Mouse (Mus musculus): ENCODE measurements at regions not wholly inside any gene's neighbourhood (a gene's known extent, or its start where the extent isn't known, plus 50 kb on each side); places are given as distances from the start of the nearest gene placed in this dataset.

DNA sequence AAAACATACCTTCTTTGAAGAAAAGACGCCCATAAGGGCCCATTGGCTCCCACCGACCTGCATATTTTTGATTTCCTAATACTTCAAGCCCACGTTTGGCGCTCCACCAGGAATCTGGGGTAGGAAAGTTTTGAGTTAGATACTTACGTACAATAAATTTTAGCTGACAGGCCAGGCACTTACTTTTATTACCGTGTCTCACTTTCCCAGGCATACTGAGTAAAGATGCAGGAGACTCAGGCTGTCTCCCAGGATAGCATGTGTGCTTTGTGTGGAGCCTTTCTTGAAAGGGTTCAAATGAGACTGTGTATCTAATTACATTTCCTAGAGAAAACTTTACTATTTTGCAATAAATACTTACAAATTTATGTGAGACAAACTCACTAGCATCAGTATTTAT lies 147.7 kb downstream of the 1700129C05Rik start:
- no peak overlapping the region for H3K4me3 ChIP-seq (ENCODE audit: control insufficient read depth in 1 of 2, insufficient read depth in 1 of 2, low read depth in 1 of 2, low read length in 2 of 2)

DNA sequence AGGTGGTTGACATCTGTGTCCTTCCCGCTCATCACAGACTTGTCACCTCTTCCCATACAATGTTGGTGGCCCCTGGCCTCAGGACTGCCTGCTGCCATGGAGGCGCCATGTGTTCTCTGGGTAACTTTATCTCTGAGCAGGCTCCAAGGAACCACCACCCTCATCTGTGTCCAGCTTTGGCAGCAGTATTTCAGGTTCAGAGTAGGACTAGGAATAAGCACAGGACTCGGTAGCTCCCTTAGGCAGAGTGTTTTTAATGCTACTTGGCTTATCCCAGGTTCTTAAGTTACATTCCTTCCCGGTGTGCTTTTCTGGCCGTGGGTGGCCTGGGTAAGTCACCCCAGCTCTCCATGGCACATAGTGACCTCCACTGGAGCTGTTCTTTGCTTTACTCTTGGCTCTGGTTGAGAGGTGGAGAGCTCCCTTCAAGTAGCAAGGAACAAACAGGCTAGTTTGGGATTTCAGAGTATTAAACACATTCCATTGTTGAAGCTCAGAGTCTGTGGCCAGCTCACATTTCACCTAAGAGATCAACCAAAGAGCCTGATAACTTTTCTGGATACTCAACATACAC lies 153.0 kb downstream of the 1700129C05Rik start:
- Histone ChIP-seq H3K27me3 (ENCODE audit: control insufficient read depth, insufficient read depth, low read length) (no peaks in the 10 kb centered on the region), H3K27ac (replicated peaks in 1 of 2; ENCODE audit: control insufficient read depth in 1 of 2, insufficient read depth in 1 of 2, low read depth in 2 of 2, low read length in 2 of 2) (no peak overlapping the region), H3K36me3 (ENCODE audit: control insufficient read depth, insufficient read depth, low read length) (no peaks in the 10 kb centered on the region), H3K4me3 (ENCODE audit: control insufficient read depth in 1 of 2, insufficient read depth in 1 of 2, low read depth in 1 of 2, low read length in 2 of 2) (no peak overlapping the region), H3K9ac (ENCODE audit: low read length) (no peak overlapping the region), H3K4me2 (ENCODE audit: low read length) (no peak overlapping the region), H3K9me3 (ENCODE audit: control insufficient read depth, low read length) (0 out of 2 replicates have a peak, but pooled peaks cover 3% of the 10 kb centered on the region), H3K4me1 (ENCODE audit: control insufficient read depth in 2 of 2, insufficient read depth in 2 of 2, low read length in 2 of 2) (no peaks in the 10 kb centered on the region)
- WGBS = 67% methylated on average over 5 of the region's 5 CpGs
- no peak for ATAC-seq (ENCODE audit: insufficient number of reproducible peaks, insufficient read depth, low FRiP score, low read depth)

More for the DNA sequence above, 147.7 kb downstream of the 1700129C05Rik start:
- no peak for ATAC-seq (ENCODE audit: insufficient number of reproducible peaks, insufficient read depth, low FRiP score, low read depth)
- no peaks in the 10 kb centered on the region for H3K9me3 ChIP-seq (ENCODE audit: control insufficient read depth, low read length)
- H3K27ac ChIP-seq (replicated peaks in 1 of 2; ENCODE audit: control insufficient read depth in 1 of 2, insufficient read depth in 1 of 2, low read depth in 2 of 2, low read length in 2 of 2) = no peak overlapping the region
- H3K36me3 ChIP-seq (ENCODE audit: control insufficient read depth, insufficient read depth, low read length) = no peaks in the 10 kb centered on the region
- no peak overlapping the region for H3K9ac ChIP-seq (ENCODE audit: low read length)
- no peak overlapping the region for H3K4me2 ChIP-seq (ENCODE audit: low read length)
- peaks cover 3 to 6% of the 10 kb centered on the region in 2 experiments; a peak in 3 of 4 replicates for H3K4me1 ChIP-seq (ENCODE audit: control insufficient read depth in 2 of 2, insufficient read depth in 2 of 2, low read length in 2 of 2)
- no peaks in the 10 kb centered on the region for H3K27me3 ChIP-seq (ENCODE audit: control insufficient read depth, insufficient read depth, low read length)
- WGBS = 89% methylated on average over 6 of the region's 6 CpGs

DNA sequence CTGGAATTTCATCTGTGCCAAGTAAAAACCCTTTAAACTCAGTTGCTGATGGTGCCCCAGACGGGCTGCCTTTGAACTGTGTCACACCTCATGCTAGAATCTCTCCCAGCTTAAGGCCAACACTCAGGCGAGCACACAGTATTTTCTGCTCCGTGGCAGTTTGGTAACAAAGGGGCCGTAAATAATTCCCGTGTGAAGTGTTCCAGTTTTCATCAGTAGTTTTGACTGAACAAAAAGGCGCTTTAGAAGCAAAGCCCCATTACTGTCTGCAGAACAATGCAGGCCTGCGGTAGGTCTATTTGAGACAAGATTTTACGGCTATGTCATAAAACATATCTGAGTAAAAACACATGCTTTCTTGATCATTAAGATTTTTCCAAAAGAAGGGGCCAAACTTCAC lies 155.0 kb downstream of the 1700129C05Rik start:
- no peak overlapping the region for H3K4me3 ChIP-seq (ENCODE audit: control insufficient read depth in 1 of 2, insufficient read depth in 1 of 2, low read depth in 1 of 2, low read length in 2 of 2)
- ATAC-seq (ENCODE audit: insufficient number of reproducible peaks, insufficient read depth, low FRiP score, low read depth) = no peak
- no peaks in the 10 kb centered on the region for H3K4me1 ChIP-seq (ENCODE audit: control insufficient read depth in 2 of 2, insufficient read depth in 2 of 2, low read length in 2 of 2)
- WGBS = 68% methylated on average over 8 of the region's 8 CpGs
- no peak overlapping the region for H3K27ac ChIP-seq (replicated peaks in 1 of 2; ENCODE audit: control insufficient read depth in 1 of 2, insufficient read depth in 1 of 2, low read depth in 2 of 2, low read length in 2 of 2)
- H3K27me3 ChIP-seq (ENCODE audit: control insufficient read depth, insufficient read depth, low read length) = no peaks in the 10 kb centered on the region
- H3K9me3 ChIP-seq (ENCODE audit: control insufficient read depth, low read length) = 0 out of 2 replicates have a peak, but pooled peaks cover 3% of the 10 kb centered on the region
- H3K9ac ChIP-seq (ENCODE audit: low read length) = no peak overlapping the region
- H3K4me2 ChIP-seq (ENCODE audit: low read length) = no peak overlapping the region
- H3K36me3 ChIP-seq (ENCODE audit: control insufficient read depth, insufficient read depth, low read length) = no peaks in the 10 kb centered on the region

DNA sequence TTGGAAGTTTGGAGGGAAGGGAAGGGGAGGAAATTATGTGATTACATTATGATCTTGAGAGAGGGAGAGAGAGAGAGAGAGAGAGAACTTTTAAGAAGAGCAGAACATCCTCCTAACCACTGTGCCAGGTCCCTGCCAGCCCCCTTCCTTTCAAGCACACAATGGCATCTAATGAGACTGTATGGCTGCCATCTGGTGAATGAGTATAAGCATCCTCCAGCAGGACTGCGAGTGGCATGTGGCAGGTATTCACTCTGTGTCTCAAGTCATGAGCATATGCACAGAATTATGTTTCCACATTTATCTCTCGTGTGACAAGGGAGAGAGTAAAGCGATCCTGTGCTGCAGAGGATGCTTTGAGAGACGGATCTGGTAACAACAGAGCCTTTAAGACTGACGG lies 156.9 kb downstream of the 1700129C05Rik start:
- 78% methylated on average over 5 of the region's 5 CpGs for WGBS
- no peak overlapping the region for H3K27ac ChIP-seq (replicated peaks in 1 of 2; ENCODE audit: control insufficient read depth in 1 of 2, insufficient read depth in 1 of 2, low read depth in 2 of 2, low read length in 2 of 2)
- no peak overlapping the region for H3K9ac ChIP-seq (ENCODE audit: low read length)
- H3K9me3 ChIP-seq (ENCODE audit: control insufficient read depth, low read length) = 0 out of 2 replicates have a peak, but pooled peaks cover 3% of the 10 kb centered on the region
- H3K36me3 ChIP-seq (ENCODE audit: control insufficient read depth, insufficient read depth, low read length) = no peaks in the 10 kb centered on the region
- no peaks in the 10 kb centered on the region for H3K4me1 ChIP-seq (ENCODE audit: control insufficient read depth in 2 of 2, insufficient read depth in 2 of 2, low read length in 2 of 2)
- H3K4me3 ChIP-seq (ENCODE audit: control insufficient read depth in 1 of 2, insufficient read depth in 1 of 2, low read depth in 1 of 2, low read length in 2 of 2) = no peak overlapping the region
- H3K4me2 ChIP-seq (ENCODE audit: low read length) = no peak overlapping the region
- no peaks in the 10 kb centered on the region for H3K27me3 ChIP-seq (ENCODE audit: control insufficient read depth, insufficient read depth, low read length)
- no peak for ATAC-seq (ENCODE audit: insufficient number of reproducible peaks, insufficient read depth, low FRiP score, low read depth)

DNA sequence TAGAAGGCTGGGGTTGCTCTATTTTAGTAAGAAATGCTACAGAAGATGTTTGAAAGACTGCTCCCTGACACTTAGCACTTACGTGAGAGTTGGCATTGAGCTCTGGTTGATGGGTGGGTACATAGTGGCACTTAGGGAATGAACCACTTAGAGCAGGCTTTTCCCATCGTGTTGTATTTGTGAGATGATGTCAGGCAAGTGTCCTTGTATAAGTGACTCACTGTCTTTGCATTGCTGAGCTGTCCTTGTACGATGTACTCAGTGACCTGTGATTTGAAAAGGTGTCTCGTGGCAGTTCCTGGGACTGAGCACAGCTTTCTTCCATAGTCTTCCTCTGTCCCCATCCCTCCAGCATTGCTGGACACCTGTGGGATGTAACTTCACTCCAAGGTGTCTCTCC lies 165.9 kb downstream of the 1700129C05Rik start:
- H3K4me2 ChIP-seq (ENCODE audit: low read length) = no peak overlapping the region
- no peaks in the 10 kb centered on the region for H3K9me3 ChIP-seq (ENCODE audit: control insufficient read depth, low read length)
- H3K9ac ChIP-seq (ENCODE audit: low read length) = no peak overlapping the region
- 71% methylated on average over 4 of the region's 4 CpGs for WGBS
- H3K4me1 ChIP-seq (ENCODE audit: control insufficient read depth in 2 of 2, insufficient read depth in 2 of 2, low read length in 2 of 2) = peaks cover 0 to 3% of the 10 kb centered on the region in 2 experiments; a peak in 2 of 4 replicates
- H3K27ac ChIP-seq (replicated peaks in 1 of 2; ENCODE audit: control insufficient read depth in 1 of 2, insufficient read depth in 1 of 2, low read depth in 2 of 2, low read length in 2 of 2) = no peak overlapping the region
- no peak for ATAC-seq (ENCODE audit: insufficient number of reproducible peaks, insufficient read depth, low FRiP score, low read depth)
- no peak overlapping the region for H3K4me3 ChIP-seq (ENCODE audit: control insufficient read depth in 1 of 2, insufficient read depth in 1 of 2, low read depth in 1 of 2, low read length in 2 of 2)
- H3K27me3 ChIP-seq (ENCODE audit: control insufficient read depth, insufficient read depth, low read length) = no peaks in the 10 kb centered on the region
- no peaks in the 10 kb centered on the region for H3K36me3 ChIP-seq (ENCODE audit: control insufficient read depth, insufficient read depth, low read length)

DNA sequence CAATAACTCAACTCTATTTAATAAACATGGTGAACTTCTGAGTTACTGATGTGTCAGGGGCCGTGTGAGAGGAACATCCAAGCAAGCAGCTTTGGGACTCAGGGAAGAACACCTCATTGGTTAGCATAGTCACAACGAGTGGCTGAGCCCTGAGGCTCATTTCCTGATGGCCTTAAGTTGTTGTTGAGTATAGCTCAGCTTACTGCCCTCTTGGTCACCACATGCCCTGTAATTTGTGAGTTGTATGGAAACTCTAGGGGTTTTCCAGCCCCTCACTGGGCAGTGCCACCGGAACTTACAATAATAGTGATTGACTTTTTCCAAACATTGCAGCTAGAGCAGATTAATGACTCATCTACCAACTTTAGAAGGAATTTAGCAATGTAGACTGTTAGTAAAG lies 173.4 kb downstream of the 1700129C05Rik start:
- Histone ChIP-seq H3K4me1 (ENCODE audit: control insufficient read depth in 2 of 2, insufficient read depth in 2 of 2, low read length in 2 of 2) (peaks cover 0 to 3% of the 10 kb centered on the region in 2 experiments; a peak in 2 of 4 replicates), H3K4me2 (ENCODE audit: low read length) (no peak overlapping the region), H3K27me3 (ENCODE audit: control insufficient read depth, insufficient read depth, low read length) (no peaks in the 10 kb centered on the region), H3K36me3 (ENCODE audit: control insufficient read depth, insufficient read depth, low read length) (no peaks in the 10 kb centered on the region), H3K27ac (replicated peaks in 1 of 2; ENCODE audit: control insufficient read depth in 1 of 2, insufficient read depth in 1 of 2, low read depth in 2 of 2, low read length in 2 of 2) (no peak overlapping the region), H3K4me3 (ENCODE audit: control insufficient read depth in 1 of 2, insufficient read depth in 1 of 2, low read depth in 1 of 2, low read length in 2 of 2) (no peak overlapping the region), H3K9me3 (ENCODE audit: control insufficient read depth, low read length) (no peaks in the 10 kb centered on the region), H3K9ac (ENCODE audit: low read length) (no peak overlapping the region)
- 71% methylated on average over 3 of the region's 3 CpGs for WGBS
- no peak for ATAC-seq (ENCODE audit: insufficient number of reproducible peaks, insufficient read depth, low FRiP score, low read depth)

DNA sequence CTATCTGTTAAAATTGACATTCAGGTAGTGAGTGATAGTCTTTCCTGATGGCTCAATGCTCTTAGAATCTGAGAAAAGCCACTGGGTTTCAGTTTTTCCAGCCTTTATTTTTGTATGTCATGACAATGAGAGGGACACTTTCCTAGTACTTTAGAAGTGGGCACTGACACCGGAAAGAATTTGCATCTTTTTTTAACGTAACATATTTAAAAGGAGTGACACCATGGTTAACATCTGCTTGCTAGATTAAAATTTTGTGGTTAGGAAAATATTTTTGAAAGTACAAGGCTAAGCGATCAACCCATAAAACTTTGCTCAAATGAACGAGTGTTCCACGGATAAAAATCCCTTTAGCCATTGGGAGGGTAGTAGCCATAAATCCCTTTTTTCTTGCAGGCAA lies 174.7 kb downstream of the 1700129C05Rik start:
- no peak for ATAC-seq (ENCODE audit: insufficient number of reproducible peaks, insufficient read depth, low FRiP score, low read depth)
- no peaks in the 10 kb centered on the region for H3K36me3 ChIP-seq (ENCODE audit: control insufficient read depth, insufficient read depth, low read length)
- H3K27me3 ChIP-seq (ENCODE audit: control insufficient read depth, insufficient read depth, low read length) = no peaks in the 10 kb centered on the region
- no peak overlapping the region for H3K27ac ChIP-seq (replicated peaks in 1 of 2; ENCODE audit: control insufficient read depth in 1 of 2, insufficient read depth in 1 of 2, low read depth in 2 of 2, low read length in 2 of 2)
- no peak overlapping the region for H3K9ac ChIP-seq (ENCODE audit: low read length)
- peaks cover 0 to 2% of the 10 kb centered on the region in 2 experiments; a peak in 2 of 4 replicates for H3K4me1 ChIP-seq (ENCODE audit: control insufficient read depth in 2 of 2, insufficient read depth in 2 of 2, low read length in 2 of 2)
- H3K9me3 ChIP-seq (ENCODE audit: control insufficient read depth, low read length) = no peaks in the 10 kb centered on the region
- WGBS = 83% methylated on average over 5 of the region's 5 CpGs
- no peak overlapping the region for H3K4me2 ChIP-seq (ENCODE audit: low read length)
- no peak overlapping the region for H3K4me3 ChIP-seq (ENCODE audit: control insufficient read depth in 1 of 2, insufficient read depth in 1 of 2, low read depth in 1 of 2, low read length in 2 of 2)

DNA sequence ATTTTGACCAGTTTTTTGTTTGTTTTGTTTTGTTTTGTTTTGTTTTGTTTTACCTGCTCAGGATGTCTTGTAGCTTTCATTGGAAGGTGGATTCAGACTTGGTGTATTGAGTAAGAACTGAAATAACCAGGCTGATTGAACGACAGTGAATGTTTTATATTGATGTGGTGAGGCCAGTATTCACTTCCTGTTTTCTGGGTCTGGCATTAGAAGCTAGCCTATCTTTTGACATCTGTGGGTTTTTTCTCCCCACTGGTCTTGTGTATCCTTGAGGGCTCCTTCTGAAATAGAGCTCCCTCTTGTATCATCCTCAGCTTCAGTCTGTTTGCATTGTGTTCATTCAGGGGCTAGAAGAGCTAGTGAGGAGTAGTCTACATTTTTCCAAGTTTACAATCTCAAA lies 175.5 kb downstream of the 1700129C05Rik start:
- Histone ChIP-seq H3K4me1 (ENCODE audit: control insufficient read depth in 2 of 2, insufficient read depth in 2 of 2, low read length in 2 of 2) (no peaks in the 10 kb centered on the region), H3K4me3 (ENCODE audit: control insufficient read depth in 1 of 2, insufficient read depth in 1 of 2, low read depth in 1 of 2, low read length in 2 of 2) (no peak overlapping the region), H3K36me3 (ENCODE audit: control insufficient read depth, insufficient read depth, low read length) (no peaks in the 10 kb centered on the region), H3K27me3 (ENCODE audit: control insufficient read depth, insufficient read depth, low read length) (no peaks in the 10 kb centered on the region), H3K9ac (ENCODE audit: low read length) (no peak overlapping the region), H3K27ac (replicated peaks in 1 of 2; ENCODE audit: control insufficient read depth in 1 of 2, insufficient read depth in 1 of 2, low read depth in 2 of 2, low read length in 2 of 2) (no peak overlapping the region), H3K9me3 (ENCODE audit: control insufficient read depth, low read length) (no peaks in the 10 kb centered on the region), H3K4me2 (ENCODE audit: low read length) (no peak overlapping the region)
- WGBS = 71% methylated on average over 1 of the region's 1 CpGs
- ATAC-seq (ENCODE audit: insufficient number of reproducible peaks, insufficient read depth, low FRiP score, low read depth) = no peak
